Mouse (Mus musculus) forebrain, postnatal 0 days (tissue): ENCODE data around the gene Kcnip1. TPM values are rescaled to one million over a fixed set of nuclear protein-coding genes. Genes with fewer than 3 reads are reported as not detected.

ENCODE experiments used
- ATAC-seq: fragments of 200-750 bp; cut with Nextera tagmentation; 2 replicates; pipeline ENCODE4 v1.8.0; 2017; ENCODE audit warnings: mild to moderate bottlenecking, moderate library complexity
- DNase-seq: peaks from one replicate; pipeline ENCODE4 v3.0.0-alpha.2; 2015
- H3K27ac ChIP-seq: fragments of 300-500 bp; sonication (generic); 2 replicates; pipeline ENCODE4 v1.5.1; 2014; ENCODE audit warnings: low read depth, mild to moderate bottlenecking, antibody characterized with exemption, low read length, moderate library complexity, mixed read lengths
- H3K27me3 ChIP-seq: fragments of 300-500 bp; sonication (generic); 2 replicates; pipeline ENCODE4 v1.6.1; 2014; ENCODE audit warnings: mild to moderate bottlenecking, low read length, mixed read lengths; ENCODE audit not compliant: insufficient read depth
- H3K36me3 ChIP-seq: fragments of 300-500 bp; sonication (generic); 2 replicates; pipeline ENCODE4 v1.6.1; 2014; ENCODE audit warnings: mild to moderate bottlenecking, moderate library complexity; ENCODE audit not compliant: insufficient read depth
- H3K4me1 ChIP-seq: fragments of 300-500 bp; sonication (generic); 2 replicates; pipeline ENCODE4 v1.6.1; 2014; ENCODE audit warnings: antibody characterized with exemption; ENCODE audit not compliant: insufficient read depth
- H3K4me2 ChIP-seq: fragments of 300-500 bp; sonication (generic); 2 replicates; pipeline ENCODE4 v1.6.1; 2014; ENCODE audit warnings: low read depth, mild to moderate bottlenecking, moderate library complexity
- H3K4me3 ChIP-seq: fragments of 300-500 bp; sonication (generic); 2 replicates; pipeline ENCODE4 v1.5.1; 2014; ENCODE audit warnings: low read depth, low read length, mixed read lengths
- H3K9ac ChIP-seq: fragments of 300-500 bp; sonication (generic); 2 replicates; pipeline ENCODE4 v1.6.1; 2014; ENCODE audit warnings: mild to moderate bottlenecking
- H3K9me3 ChIP-seq: fragments of 300-500 bp; sonication (generic); 2 replicates; pipeline ENCODE4 v1.6.1; 2016; ENCODE audit warnings: low read length
- CTCF ChIP-seq: sonication (generic); IDR thresholded peaks from 2 replicates; pipeline ENCODE4 v1.5.1; 2016; ENCODE audit warnings: antibody characterized with exemption, control low read depth, low read depth
- WGBS: fragments of 180-500 bp; shearing (Covaris S2); extraction: QIAGEN DNeasy Blood & Tissue Kit; methylation state at CpG from one replicate; pipeline ENCODE4 v1.1.7; 2014; 5-methylcytosine and 5-hydroxymethylcytosine counted together
- polyA plus RNA-seq: library from polyadenylated mRNA; unstranded; fragments of >200 nt; fragmentation: Nextera tagmentation; extraction: Ambion mirVana; gene quantifications from 2 replicates; pipeline ENCODE4 v1.2.1, GENCODE M21; 2015
- total RNA-seq: library from RNA; depleted of rRNA; stranded (reverse); fragments of >200 nt; gene quantifications from 2 replicates; pipeline ENCODE4 v1.2.3, GENCODE M21; 2014

Gene Kcnip1
- total and polyA plus RNA-seq, 2 experiments from 2014 or later: 91.0 to 92.6 TPM

DNA sequence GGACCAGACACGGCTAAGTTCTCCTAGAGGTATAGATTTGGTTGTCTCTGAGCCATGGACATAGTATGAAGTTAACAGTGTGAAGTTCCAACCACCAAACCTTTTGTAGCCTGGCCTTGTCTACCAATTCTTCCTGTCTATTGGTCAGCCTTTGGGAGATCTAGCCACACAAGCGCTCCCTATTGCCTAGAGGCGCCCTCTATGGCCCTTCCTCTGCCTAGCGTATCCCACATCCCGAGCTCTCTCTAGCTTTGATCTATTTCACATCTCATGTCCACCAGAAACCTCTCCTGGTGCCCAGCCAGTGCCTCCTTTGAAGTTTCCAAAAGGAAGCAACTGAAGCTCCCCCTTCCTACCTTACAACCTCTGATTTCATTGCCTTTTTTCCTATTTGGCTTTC is 147.0 kb downstream of the Kcnip1 start:
- DNase-seq (no peak), ATAC-seq (no peak)
- Histone ChIP-seq H3K4me3 (no peak overlapping the region), H3K36me3 (no peaks in the 10 kb centered on the region), H3K27me3 (0 out of 2 replicates have a peak, but pooled peaks cover 3% of the 10 kb centered on the region), H3K4me1 (peaks cover 7% of the 10 kb centered on the region; the same call in 1 of the 2 replicates), H3K4me2 (no peak overlapping the region), H3K9me3 (no peaks in the 10 kb centered on the region), H3K27ac (no peak overlapping the region), H3K9ac (no peak overlapping the region)
- peak; percentile 30; the same call in 1 of the 2 replicates for TF ChIP-seq CTCF
- WGBS: 73% methylated on average over 5 of the region's 5 CpGs

DNA sequence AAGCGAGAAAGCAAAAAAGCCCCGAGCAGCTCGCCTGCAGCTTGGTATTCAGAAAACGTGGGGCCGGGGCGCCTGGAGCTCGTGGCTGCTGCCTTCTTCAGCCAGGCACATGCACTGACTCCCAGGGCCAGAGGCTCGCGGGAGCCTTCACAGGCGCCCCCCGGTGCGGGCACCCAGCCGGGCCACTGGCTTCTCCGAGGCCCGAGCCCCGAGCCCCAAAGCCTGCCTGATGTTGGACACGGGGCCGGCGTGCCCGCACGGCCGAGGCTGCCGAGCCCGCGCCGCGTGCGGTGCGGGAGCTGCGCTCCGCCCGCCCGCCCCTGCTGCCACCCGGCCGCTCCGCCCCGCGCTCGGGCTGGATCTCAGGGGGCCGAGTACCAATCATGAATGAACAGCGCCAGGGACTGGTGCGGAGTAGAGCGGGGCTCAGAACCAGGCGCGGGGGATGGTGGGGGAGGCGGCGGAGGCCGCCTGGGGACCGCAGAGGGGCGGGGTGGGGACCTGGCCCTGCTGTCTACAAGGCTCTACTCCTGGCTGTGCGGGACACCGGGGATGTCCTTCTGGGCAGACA is 149.6 kb downstream of the Kcnip1 start:
- no peak for TF ChIP-seq CTCF
- WGBS: under 1% methylated on average over 52 of the region's 52 CpGs
- peak; percentile 65 for DNase-seq

DNA sequence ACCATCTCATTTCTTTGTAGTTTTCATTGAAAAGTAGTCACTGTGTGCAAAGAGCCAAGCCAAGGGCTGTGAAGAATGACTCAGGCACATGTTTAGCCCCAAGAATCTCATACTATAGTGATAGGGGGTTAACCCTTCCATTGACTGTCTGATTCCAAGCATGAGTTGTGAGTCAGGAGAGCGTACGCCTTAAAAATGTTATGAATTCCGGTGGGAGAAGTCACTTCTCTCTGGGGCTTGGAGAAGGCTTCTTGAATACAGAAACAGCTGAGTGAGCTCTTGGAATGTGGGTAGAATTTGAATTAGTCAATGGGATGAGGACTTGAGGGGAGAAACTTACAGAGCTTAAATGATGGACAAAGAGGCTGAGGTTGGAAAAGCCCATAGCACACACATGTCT is 153.9 kb downstream of the Kcnip1 start:
- TF ChIP-seq CTCF: no peak
- Histone ChIP-seq H3K9me3 (no peaks in the 10 kb centered on the region), H3K27me3 (0 out of 2 replicates have a peak, but pooled peaks cover 3% of the 10 kb centered on the region), H3K4me1 (peaks cover 4% of the 10 kb centered on the region; the same call in 1 of the 2 replicates), H3K4me3 (no peak overlapping the region), H3K4me2 (no peak overlapping the region), H3K36me3 (no peaks in the 10 kb centered on the region), H3K9ac (no peak overlapping the region), H3K27ac (no peak overlapping the region)
- no peak for DNase-seq
- ATAC-seq: no peak
- 88% methylated on average over 3 of the region's 3 CpGs for WGBS

More for the DNA sequence above, 149.6 kb downstream of the Kcnip1 start:
- ATAC-seq: peak; percentile 93
- H3K36me3 ChIP-seq: no peaks in the 10 kb centered on the region
- peak overlapping the region; percentile 74 for H3K9ac ChIP-seq
- H3K27ac ChIP-seq: peak overlapping the region; percentile 47; the same call in 1 of the 2 replicates
- peak overlapping the region; percentile 95 for H3K4me2 ChIP-seq
- H3K27me3 ChIP-seq: 0 out of 2 replicates have a peak, but pooled peaks cover 3% of the 10 kb centered on the region
- H3K4me3 ChIP-seq: peak overlapping the region; percentile 51
- H3K4me1 ChIP-seq: peaks cover 6% of the 10 kb centered on the region; the same call in 1 of the 2 replicates
- no peaks in the 10 kb centered on the region for H3K9me3 ChIP-seq

DNA sequence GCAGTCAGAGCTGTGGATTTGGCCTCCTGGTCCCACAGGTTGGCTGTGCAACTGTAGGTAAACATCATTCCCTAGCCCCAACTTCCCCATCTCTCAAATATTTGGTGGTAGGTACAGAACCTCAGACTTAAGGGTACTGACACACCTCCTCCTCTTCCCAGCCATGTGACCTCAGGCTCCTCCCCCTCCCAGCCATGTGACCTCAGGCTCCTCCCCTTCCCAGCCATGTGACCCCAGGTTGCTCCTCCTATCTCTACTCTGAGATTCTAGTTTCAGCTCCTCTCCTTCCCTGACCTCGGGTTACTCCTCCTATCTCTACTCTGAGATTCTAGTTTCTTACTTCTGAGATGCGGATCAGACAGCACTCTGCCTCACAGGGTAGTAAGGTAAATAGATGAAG is 163.2 kb downstream of the Kcnip1 start:
- Histone ChIP-seq H3K27me3 (no peaks in the 10 kb centered on the region), H3K9me3 (no peaks in the 10 kb centered on the region), H3K4me3 (no peak overlapping the region), H3K4me1 (peaks cover 18% of the 10 kb centered on the region), H3K36me3 (no peaks in the 10 kb centered on the region), H3K4me2 (no peak overlapping the region), H3K9ac (no peak overlapping the region), H3K27ac (no peak overlapping the region)
- no peak for TF ChIP-seq CTCF
- WGBS: 84% methylated on average over 2 of the region's 2 CpGs
- DNase-seq (no peak), ATAC-seq (no peak)

DNA sequence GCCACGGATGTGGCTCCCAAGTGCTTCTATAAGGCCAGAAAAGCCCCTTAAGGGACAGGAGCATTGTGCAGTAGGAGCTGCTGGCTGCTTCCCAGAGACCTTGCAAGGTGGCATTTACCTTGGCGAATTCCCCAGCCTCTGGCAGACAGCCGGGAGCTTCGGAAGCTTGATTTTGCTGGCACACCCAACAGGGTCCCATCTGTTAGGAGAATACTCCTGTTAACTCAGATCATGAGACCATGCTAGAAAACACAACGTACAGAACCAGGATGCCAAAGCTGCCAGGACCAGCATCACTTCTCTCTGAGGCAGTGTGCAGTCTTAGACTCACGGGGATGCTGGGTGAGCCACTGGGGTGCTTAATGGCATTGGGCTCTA is 165.1 kb downstream of the Kcnip1 start:
- Histone ChIP-seq H3K4me1 (peaks cover 18% of the 10 kb centered on the region), H3K4me2 (peak overlapping the region; percentile 8; the same call in 1 of the 2 replicates), H3K4me3 (no peak overlapping the region), H3K9me3 (no peaks in the 10 kb centered on the region), H3K36me3 (no peaks in the 10 kb centered on the region), H3K27ac (peak overlapping the region; percentile 54), H3K27me3 (no peaks in the 10 kb centered on the region), H3K9ac (peak overlapping the region; percentile 25)
- ATAC-seq (peak; percentile 34), DNase-seq (peak; percentile 75)
- WGBS: 36% methylated on average over 6 of the region's 6 CpGs
- TF ChIP-seq CTCF: no peak

DNA sequence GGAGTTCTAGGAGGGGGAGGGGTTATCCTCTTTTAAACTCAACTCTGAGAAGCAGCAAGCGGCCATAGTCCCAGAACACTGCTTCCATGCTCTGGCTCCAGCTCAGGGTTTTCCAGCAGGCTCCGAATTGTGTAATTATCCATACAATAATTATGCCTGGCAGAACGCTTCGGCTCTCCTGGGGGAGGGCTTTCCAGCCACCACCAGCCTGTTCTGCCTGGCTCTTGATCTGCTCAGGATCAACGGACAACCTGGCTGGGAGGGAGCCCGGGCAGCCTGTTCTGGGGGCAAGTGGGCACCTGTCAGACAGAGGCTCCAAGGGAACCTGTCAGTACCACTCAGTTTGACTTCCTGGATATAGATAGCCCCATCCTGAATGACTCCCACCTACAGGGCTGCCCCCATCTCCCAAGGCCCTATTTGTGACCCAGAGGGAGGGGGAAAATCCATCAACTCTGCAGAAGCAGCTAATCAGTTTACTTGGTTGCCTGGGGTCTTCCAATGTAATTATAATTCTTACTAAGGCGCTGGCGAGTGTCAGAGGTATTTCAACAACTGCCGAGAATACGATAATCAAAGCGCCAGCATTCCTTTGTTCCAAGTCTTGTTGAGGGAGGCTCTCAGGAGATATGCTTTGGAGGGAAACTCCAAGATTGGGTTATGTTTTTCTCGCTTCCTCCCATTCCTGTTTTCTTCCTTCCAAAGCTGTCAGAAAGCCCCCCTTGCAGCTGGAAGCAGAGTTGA is 165.7 kb downstream of the Kcnip1 start:
- H3K27me3 ChIP-seq: no peaks in the 10 kb centered on the region
- no peak overlapping the region for H3K4me3 ChIP-seq
- DNase-seq (peak; percentile 64), ATAC-seq (peak; percentile 74)
- WGBS: 16% methylated on average over 12 of the region's 12 CpGs
- no peaks in the 10 kb centered on the region for H3K9me3 ChIP-seq
- peak overlapping the region; percentile 8; the same call in 1 of the 2 replicates for H3K4me2 ChIP-seq
- peak overlapping the region; percentile 25 for H3K9ac ChIP-seq
- H3K27ac ChIP-seq: peak overlapping the region; percentile 54
- TF ChIP-seq CTCF: no peak
- H3K36me3 ChIP-seq: no peaks in the 10 kb centered on the region
- peaks cover 18% of the 10 kb centered on the region for H3K4me1 ChIP-seq

DNA sequence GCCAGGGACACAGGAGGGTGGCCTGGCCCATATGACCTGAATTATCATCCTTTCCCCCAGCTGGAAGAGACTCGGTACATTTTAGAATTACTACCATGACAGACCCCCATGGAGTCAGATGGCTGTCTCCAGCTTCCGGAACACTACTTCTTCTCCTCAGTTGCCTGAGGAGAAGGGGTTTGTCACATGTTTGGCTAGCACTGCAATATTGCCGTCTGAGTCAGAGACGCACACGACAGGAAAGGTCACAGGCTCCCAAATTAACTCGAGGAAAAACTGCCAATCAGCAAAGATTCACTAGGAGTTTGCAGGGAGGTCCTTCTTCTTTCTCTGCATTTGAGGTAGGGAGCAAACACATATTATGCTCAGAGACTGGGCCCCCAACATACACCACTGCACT is 168.2 kb downstream of the Kcnip1 start:
- no peak for TF ChIP-seq CTCF
- WGBS: 38% methylated on average over 6 of the region's 6 CpGs
- no peak for DNase-seq

More for the DNA sequence above, 168.2 kb downstream of the Kcnip1 start:
- Histone ChIP-seq H3K4me3 (no peak overlapping the region), H3K27me3 (no peaks in the 10 kb centered on the region), H3K36me3 (no peaks in the 10 kb centered on the region), H3K9me3 (no peaks in the 10 kb centered on the region), H3K27ac (no peak overlapping the region), H3K4me1 (peaks cover 18% of the 10 kb centered on the region), H3K9ac (no peak overlapping the region), H3K4me2 (no peak overlapping the region)
- ATAC-seq: no peak
